Mouse (Mus musculus): ENCODE data around the gene Tdgf1.

Gene Tdgf1

GRCm38 (mm10) chr9:110914631-110915236 is 31.2 kb downstream of the Tdgf1 start:
- no peak for DNase-seq (ENCODE audit: low read depth, low spot score)

DNA sequence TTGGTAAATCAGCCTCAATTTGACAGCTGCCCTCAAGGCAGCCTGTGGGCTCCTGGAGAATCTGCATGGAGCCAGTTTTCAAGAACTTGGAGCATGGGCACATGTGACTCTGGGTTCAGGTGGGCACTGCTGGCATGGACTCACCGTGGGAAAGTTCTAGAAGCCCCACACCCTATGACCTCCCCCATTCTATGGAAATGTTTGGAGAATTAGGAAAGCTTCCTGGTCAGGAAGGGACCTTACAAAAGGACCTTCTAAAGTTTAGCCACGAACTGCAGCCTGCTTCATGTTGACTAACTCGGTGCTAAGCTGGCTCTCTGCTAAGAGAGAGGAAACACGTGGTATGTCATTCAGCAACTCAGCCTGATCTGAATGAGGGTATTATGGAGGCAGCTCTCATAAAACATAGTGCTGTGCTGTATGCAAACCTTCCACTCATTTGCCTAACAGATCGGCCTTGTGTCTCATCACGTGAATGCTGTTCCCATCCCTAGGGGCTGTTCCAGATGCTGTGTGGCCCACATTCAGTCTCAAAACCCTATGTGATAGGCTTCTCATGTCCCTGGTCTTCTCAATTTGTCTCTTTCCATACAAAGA is 36.5 kb downstream of the Tdgf1 start:
- DNase-seq (ENCODE audit: low read depth, low spot score) = no peak

DNA sequence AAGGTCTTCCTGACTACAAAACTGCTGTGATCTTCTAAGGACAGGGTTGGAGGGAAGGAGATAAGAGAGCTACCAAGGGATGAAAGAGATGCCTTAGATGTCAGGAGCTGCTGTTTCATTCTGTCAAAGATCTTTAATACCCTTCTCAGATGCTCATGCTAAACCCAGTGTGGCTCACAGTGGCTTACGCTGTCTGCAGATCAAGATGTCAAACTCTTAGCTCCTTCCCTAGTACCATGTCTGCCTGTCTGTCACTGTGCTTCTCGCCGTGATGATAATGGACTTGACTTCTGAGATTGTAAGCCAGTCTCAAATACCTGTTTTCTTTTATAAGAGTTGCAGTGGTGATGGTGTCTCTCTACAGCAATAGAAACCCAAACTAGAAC is 37.3 kb downstream of the Tdgf1 start:
- DNase-seq (ENCODE audit: low read depth, low spot score) = no peak

DNA sequence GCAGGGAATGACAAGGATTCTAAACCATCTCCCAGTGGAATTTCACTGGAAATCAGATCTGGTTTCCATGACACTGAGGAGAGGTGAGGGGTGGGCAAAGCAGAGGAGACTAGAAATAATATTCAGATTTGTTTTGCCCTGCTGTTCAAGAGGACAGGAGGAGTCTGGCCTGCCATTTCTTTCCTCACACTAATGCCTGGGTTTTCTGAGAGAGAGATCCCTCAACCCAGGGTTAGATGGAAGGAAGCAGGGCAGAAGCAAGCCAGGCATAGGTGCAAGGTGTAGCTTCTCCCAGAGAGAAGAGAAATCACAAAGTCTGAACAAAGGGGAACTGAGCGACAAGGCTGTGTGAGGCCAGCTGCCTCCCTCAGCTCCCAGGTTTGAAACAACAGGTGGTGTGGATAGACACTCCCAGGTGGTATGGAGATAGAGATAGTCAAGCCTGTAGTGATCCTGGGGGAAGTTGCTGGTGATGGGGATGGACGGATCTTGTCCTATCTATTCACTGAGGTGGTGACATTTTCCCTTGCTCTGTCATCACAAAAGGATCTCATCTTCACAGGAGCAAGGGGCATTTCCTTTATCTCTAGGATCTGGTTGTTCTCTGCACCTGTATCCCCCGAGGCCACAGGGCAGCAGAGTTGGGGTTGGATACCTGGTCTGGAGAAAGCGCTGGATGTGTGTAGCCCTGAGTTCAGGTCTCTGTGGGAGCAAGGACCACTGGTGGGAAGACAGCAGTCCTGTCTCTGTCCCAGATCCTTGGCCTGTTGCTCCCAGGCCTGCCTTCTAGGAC is 37.9 kb downstream of the Tdgf1 start:
- no peak for DNase-seq (ENCODE audit: low read depth, low spot score)

DNA sequence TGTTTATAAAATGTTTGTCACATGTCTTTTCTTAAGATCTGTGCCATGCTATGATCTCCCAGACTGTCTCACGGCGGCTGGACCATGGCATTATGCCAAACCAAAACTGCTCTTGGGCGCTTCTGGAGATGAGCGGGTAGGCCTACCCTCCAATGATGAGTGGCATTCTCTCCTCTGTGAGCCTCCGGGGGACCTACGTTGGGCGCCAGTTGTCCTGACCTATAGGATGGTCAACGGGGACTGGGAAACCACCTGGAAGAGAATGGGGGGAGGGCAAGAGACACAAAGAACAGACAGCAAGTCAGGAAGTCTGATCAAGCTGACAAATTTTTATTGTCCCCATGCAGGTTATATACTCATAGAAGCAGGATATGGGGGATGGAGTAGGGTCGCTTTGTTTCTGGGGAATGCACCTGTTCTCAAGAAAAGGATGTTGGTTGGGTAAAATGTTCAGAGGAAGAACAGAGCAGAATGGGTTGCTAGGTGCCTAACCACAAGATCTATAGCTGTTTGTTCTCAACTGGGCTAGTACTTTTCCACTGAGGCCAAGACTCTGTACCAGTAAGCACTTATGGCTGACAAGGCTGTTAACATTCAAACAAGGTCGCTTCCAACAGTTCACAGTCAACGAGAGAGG is 38.6 kb downstream of the Tdgf1 start:
- DNase-seq (ENCODE audit: low read depth, low spot score) = no peak

- no peak for DNase-seq (ENCODE audit: low read depth, low spot score)
Observed at GRCm38 (mm10) chr9:110902271-110902670, 43.7 kb downstream of the Tdgf1 start.

DNA sequence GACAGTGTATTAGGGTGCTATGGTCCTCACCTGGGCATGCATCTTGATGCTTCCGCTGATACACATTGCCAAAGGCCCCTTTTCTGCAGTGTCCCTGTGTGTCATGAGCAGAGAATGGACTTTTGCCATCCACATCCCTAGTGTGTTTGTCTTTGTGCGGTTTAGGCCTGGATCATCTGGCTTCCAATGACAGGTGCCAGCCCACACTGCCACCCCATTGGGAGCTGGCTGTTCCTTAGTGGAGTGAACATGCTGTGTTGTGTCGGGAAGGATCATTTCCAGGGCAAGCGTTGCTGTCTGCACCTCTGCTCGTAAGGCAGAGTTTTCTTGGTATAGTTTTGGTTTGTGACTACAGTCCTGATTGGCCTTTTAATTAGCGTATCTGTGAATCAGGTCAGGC is 44.8 kb downstream of the Tdgf1 start:
- DNase-seq (ENCODE audit: low read depth, low spot score) = no peak

- no peak for DNase-seq (ENCODE audit: low read depth, low spot score)
Observed at GRCm38 (mm10) chr9:110899451-110900008, 46.4 kb downstream of the Tdgf1 start.

GRCm38 (mm10) chr9:110896595-110896994 is 49.4 kb downstream of the Tdgf1 start:
- DNase-seq (ENCODE audit: low read depth, low spot score) = no peak

DNA sequence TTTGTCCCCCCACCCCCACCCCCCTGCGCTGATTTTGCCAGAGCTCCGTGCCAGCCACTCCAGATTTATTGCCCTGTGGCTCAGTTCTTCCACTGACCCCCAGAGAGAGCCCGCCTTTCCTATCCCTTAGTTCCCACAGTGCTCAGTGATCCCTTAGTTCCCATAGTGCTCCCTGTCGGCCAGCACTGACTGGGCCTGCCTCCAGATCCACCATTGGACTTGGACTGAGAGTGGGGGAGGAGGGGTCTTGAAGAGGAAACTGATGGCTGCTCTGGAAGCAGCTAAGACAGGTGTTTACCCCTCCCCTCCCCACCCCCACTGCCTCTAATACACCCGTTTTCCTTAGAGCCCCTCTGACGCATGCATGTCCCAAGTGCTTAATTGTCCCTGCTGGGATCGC is 50.0 kb downstream of the Tdgf1 start:
- no peak for DNase-seq (ENCODE audit: low read depth, low spot score)

- DNase-seq (ENCODE audit: low read depth, low spot score) = no peak
Observed at GRCm38 (mm10) chr9:110895507-110895906, 50.5 kb downstream of the Tdgf1 start.

DNA sequence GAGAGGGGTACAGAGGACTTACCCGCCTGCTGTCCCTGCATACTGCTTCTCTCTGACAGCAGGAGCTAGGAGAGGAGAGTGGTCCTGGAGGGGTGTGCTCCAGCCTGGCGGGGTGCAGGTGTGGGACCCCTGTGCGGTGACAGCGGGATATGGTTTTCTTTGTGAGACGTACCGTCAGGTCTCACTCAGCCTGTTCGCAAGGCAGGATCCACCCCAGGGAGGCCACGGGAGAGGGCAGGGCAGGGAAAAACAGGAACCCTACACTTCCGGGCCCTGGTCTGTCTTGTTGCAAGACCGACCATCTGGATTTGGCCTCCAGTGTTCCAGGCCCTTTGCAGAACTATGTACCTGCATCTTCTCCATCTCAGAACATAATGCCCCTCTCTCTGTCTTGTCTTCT is 52.5 kb downstream of the Tdgf1 start:
- DNase-seq (ENCODE audit: low read depth, low spot score) = no peak

- DNase-seq (ENCODE audit: low read depth, low spot score) = no peak
Observed at GRCm38 (mm10) chr9:110892552-110892951, 53.4 kb downstream of the Tdgf1 start.

- no peak for DNase-seq (ENCODE audit: low read depth, low spot score)
Observed at GRCm38 (mm10) chr9:110891077-110891828, 54.7 kb downstream of the Tdgf1 start.

DNA sequence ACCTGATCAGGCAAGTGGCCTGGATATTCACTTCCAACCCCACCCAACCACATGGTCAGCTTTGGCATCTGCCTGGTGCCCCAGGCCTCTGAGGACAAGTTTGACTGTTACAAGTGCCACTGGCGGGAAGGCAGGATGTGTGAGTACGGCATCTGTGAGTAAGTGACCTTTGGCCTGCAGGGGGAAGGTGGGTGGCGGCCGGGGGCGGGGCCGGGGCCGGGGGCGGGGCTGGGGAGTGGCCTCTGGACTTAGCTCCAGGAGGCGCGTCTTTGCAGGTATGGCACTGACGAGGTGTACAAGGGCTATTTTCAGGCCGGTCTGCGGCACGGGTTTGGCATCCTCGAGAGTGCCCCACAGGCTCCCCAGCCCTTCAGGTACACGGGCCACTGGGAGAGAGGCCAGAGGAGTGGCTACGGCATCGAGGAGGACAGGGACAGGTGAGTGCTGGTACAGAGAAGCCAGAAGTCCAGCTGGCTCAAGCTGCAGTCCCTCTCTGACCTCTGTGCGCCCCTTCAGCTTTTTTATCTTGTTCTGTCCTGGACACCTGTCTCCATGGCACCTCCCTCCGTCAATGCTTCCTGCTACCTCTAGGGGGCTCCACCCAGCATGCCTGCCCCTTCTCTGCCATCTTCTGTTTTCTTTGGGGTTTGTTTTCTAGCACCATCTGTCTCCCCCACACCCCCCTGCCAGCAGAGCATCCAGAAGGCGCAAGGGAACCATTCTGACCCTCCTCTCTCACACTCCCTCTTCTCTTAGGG is 55.8 kb downstream of the Tdgf1 start:
- DNase-seq (ENCODE audit: low read depth, low spot score) = no peak
